Mouse (Mus musculus): ENCODE data around the gene Psmd11.
"Not testable (repeated sequence)": the region's sequence is repeated elsewhere in the genome, so short reads cannot be mapped to it uniquely, and the experiment has no call there.

Psmd11 gene

DNA sequence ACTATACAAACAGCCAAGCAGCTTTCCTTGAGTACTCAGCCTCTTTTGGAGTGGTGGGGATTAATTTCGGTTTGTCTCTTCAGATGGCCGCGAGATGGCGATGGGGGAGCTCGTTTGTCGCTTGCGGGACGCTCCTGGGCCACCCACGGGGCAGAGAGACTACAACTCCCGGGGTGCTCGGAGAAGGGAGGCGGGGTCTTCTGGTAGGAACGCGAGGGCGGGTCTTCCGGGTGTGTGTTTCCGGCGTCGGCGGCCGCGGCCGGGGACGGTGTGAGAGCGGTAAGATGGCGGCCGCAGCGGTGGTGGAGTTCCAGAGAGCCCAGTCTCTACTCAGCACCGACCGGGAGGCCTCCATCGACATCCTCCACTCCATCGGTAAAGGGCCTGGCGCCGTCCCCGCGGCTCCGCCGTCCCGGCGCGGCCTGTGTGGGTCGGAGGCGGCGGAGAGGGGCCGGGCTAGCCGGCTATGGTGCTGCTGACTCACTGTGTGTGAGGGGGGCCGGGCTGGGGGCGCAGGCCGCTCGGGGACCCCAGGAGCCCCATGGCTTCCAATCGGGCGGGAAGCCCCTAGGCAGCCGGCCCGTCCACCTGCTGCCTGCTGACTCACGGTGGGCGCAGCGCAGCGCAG lies at the start of gene Psmd11:
TSS of gene Psmd11 (plus strand) at position 235 of the 628 bp plus-strand sequence.
- DNase-seq: peak; percentile 98

DNA sequence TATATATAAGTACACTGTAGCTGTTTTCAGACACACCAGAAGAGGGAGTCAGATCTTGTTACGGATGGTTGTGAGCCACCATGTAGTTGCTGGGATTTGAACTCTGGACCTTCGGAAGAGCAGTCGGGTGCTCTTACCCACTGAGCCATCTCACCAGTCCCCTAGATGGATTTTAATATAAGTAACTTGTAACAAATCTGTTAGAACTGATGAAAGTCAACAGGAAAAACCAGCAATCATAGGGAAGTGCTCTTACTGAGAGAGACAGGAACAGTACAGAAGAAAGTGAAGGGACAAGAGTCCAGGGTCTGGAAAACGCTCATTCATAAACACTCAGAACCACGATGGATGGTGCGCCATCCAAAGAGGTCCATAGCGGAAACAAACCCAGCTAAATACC lies 49.2 kb upstream of the Psmd11 start:
- not testable (repeated sequence) for DNase-seq

DNA sequence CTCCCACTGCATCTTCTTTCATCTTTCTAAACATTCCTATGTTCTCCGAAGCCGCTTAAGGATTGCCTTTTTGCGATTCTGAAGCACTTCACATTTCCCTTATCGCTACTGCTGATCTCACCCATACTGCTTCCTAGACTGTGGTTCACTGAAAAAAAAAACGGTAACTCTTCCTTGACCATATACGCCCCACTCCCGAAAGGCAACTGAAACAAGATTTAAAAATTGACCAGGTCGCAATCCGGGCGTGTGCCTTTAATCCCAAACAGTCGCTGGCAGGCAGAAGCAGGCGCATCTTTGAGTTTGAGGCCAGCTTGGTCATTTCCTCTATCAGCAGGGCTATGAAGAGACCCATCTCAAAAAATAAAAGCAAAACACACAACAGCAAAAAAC lies 45.8 kb upstream of the Psmd11 start:
- DNase-seq: peak in 1 of 2 experiments; percentile 41

DNA sequence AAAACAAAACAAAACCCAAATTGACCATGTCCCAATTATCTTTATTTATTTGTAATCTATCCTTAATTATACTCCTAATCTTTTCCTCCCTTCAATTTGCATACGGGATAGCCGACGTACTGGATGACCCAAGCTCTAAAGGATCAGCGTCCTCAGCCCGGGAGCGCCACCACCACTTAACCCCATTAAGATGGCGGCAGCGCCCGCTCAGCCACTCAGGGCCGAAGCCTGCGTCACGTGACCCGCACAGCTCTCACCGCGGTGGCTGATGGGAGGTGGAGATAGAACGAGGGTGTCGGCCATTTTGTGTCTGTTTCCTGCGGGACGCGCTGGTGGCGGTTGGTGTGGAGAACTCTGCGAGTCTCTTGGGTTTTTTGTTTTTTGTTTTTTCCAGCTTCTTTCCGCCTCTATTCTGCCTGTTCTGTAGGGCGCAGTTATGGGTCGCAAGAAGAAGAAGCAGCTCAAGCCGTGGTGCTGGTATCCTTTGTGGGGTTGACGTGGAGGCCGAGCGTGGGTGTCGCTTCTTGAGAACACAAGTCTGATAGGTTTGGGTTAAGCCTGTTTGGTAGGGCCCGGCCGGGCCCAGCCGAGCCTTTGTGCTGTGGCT lies 45.3 kb upstream of the Psmd11 start, which contains the start of gene Zfp207:
TSS of gene Zfp207 (plus strand) at position 261 of the 607 bp plus-strand sequence.
- DNase-seq: peak; percentile 99

DNA sequence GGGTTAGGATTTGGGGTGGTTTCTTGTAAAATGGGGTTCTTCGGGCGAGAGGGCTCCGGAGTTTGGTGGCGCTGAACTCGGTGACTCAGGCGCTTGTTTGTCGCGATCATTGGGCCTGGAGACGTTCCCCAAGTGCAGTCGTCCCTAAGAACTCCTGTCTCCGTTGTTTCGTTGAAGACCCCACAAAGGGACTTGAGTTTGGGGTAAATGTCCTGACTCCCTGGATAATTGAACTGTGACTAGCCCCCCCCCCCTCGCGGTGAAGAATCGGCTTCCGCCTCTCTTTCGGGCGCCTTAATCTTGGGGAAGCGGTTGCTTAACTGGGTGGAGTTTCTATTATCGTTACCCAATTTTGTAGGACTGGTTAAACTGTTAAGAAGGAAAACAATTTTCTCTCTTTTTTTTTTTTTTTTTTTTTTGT lies 44.8 kb upstream of the Psmd11 start:
- DNase-seq: peak in 1 of 2 experiments; percentile 55

DNA sequence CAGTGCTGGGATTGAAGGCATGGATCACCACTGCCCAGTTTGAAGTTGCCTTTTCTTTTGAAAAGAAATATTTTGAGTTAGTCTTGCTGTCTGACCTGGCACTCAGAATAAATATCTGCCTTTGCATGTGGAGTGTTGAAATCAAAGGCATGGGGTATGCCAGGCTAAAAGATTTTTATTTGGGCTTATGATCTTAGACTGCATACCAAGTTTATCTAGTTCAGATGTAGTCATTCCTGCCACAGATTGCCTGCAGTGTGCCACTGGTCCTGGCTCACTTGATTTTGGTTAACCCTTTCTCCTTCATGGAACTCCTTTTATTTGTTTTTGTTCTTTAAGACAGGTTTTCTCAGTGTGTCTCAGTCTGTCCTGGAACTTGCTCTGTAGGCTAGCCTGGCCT lies 44.0 kb upstream of the Psmd11 start:
- no peak for DNase-seq

DNA sequence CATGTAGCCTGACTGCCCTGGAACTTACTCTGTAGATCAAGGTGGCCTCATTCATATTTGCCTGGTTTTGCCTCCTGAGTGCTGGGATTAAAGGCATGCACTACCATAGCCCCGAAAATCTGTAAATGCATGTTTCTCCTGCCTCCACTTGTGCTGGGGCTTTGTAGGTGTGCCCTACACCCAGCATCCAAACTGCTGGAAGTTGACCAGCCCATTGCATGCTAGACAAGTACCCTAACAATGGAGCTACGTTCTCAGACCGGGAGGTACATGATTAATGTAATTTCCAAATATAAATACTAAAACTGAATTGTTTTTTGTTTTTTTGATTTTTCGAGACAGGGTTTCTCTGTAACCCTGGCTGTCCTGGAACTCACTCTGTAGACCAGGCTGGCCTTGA lies 43.4 kb upstream of the Psmd11 start:
- DNase-seq: peak in 1 of 2 experiments; percentile 23

DNA sequence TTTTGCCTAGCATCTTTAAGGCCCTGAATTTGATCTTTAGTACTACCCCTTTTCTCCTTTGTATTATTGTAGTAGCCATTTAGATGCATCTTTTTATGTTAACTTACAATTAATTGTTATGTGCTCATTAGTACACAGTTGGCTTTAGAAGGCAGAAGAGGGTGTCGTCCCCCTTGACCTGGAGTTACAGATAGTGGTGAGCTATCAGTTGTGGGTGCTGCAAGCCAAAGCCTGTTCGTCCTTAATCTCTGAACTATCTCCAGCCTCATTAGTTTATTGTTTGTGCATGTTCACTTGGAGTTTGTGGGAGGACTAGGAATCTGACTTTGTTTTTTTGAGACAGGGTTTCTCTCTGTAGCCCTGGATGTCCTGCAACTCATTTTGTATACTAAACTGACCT lies 41.6 kb upstream of the Psmd11 start:
- no peak for DNase-seq

DNA sequence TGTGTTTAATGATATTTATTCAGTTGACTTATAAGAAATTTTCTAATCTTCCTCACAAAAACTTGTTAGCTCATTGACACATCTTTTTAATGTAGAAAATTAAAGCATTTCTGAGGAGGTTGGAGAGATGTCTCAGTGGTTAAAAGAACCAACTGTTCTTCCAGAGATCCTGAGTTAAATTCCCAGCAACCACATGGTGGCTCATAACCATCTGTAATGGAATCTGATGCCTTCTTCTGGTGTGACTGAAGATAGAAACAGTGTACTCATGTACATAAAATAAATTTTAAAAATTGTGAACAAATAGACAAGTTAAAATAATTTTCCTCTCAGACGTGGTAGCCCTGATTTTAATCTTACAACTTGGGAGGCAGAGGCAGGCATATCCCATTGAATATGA lies 38.5 kb upstream of the Psmd11 start:
- DNase-seq: no peak

DNA sequence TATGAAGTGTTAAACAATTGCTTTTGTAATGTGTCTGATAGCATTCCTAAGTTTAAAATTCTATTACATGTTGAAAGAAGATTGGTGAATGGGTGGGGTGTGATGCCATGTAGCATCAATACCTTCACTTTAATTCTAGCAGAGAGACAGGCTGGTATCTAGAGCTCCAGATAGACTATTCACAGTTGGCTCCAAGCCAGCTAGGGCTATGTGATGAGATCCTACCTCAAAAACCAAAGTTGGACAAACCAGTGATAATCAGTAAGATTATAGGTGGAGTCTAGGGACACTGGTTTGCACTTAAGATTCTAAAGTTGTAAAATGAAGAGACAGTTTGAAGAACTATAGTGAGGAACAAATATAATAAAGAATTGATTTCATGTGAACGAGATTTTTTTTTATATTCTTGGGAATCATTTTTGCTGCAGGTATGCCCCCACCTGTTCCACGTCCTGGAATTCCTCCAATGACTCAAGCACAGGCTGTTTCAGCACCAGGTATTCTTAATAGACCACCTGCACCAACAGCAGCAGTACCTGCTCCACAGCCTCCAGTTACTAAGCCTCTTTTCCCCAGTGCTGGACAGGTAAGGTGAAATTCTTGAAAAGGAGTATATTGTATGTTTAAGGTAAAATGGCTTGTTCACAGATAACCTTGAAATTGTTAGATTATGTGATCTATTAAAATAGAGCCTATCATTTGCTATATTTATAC lies 36.9 kb upstream of the Psmd11 start:
- DNase-seq: peak; percentile 26 to 38

DNA sequence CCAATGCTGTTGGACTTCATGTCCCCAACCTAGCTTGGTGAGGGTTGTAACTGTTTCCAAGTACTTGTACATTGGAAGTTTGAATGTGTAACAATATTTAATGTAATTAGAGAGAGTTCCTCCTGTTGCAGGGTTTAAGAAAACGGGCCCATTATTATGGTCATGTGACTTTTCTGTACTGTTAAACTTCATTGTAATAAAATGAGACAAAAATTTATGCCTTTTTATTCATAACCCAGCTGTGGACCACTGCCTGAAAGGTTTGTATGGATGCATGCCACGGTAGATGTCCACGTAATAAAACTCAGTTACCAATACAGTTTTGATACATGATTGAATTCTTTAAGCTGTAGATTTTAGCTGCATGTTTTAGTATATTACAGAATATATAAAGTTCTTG lies 32.5 kb upstream of the Psmd11 start:
- DNase-seq: no peak

DNA sequence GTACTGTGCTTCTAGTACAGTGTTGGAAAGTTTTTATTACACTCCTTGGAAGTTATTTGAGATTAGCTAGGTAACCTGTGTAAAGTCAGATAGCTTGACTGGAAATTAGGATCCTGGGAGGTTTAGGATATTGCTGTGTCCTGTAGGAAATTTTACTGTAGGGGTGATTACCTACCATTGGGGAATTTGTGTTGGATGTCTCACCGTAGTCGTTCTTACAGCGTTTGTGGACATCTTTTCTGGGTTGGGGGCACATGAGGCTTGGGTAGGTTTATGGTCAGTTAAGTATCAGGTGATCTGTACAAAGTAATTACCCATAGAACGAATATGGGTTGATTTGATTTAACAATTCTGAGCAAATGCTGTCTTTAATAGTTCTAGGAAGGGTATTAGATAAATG lies 31.8 kb upstream of the Psmd11 start:
- DNase-seq: no peak

DNA sequence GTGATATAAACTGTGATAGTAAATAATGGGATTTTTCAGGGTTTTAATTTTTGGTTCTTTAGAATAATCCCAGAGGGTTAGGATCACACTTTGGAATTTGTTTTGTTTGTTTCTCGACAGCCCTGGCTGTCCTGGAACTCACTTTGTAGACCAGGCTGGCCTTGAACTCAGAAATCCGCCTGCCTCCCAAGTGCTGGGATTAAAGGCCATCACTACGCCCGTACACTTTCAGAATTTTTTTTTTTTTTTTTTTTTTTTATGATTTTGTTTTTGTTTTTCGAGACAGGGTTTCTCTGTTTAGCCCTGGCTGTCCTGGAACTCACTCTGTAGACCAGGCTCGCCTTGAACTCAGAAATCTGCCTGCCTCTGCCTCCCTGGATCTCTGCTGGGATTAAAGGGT lies 20.5 kb upstream of the Psmd11 start:
- not testable (repeated sequence) for DNase-seq

DNA sequence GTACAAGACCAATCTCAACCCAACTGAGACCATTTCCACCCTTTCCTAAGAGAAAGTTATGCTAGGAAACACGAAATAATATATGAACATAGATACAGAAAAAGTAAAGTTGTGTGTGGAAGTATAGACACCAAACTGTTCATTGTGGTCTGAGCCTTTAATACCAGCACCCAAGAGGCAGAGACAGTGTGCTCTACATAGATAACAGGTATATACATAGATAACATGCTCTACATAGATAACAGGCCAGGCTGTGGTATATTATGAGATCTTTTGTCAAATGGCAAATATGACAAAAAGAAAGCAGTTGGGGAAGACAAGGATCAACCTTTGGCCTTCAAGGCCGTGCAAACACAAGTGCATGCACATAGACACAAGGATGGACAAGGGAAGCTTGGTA lies 18.0 kb upstream of the Psmd11 start:
- DNase-seq: no peak

DNA sequence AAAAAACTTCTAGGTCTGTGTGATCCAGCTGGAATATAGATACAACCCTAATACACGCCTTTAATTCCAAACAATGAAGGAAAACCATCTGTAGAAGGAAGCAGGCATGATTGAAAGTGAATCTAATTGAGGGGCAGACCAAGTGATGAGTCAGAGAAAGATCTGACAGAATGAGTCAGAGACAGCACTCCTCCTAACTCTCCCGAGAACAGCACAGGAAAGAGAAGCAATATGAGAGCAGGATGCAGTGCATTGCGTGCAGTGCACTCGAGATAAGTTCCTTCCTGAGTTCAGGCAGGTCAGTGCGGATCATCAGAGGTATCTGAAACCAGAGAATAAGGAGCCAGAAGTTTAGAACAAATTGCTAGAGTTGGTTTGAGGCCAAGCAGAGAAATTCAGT lies 11.3 kb upstream of the Psmd11 start:
- no peak for DNase-seq

DNA sequence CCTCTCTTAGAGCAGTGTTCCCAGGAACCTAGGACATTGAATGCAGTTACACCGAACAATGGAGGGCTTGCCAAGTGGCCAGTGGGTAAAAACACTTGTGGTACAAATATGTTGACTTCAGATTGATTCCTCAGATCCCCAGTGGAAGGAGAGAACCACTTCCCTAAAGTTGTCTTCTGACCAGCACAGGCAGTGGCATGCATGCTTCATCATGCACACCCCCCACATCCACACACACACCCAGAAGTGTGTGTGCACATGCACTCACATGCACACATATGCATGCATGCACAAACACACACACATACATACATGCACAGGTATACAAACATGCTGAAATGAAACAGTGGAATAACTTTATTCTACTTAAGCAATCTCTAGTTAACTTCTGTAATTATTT lies 8.7 kb upstream of the Psmd11 start:
- DNase-seq: no peak

DNA sequence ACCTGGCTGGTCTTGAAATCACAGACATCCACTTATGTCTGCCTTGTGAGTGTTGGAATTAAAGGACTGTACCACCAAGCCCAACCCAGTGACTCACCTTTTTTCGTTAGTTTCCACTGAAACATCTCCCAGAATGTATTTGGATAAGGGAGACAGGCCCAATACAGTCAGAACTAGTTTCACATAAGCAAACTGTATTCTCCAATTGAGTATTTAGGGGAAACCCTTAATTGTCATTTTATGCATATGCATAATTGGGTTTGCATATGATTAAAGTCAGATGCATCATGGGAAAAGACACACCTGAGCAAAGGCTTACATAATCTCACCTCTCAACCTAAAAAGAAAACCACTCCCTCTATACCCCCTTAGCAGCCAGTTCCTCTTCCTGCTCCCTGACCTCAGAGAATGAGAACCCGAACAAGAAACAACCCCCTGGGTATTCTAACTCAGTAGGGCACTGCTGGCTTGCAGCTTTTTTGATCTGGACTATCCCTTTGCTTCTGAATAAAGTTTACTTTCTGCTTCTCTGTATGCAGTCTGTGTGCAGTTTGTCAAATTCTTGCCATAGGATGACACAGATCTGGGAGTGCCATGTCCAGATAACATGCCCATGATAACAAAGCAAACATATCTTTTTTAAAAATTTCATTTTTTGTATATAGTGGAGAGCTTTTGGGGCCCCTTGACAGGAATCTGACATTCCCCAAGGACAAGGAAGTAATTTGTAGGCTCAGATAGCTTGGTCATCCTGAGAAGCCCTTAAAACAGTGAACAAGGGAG lies 8.0 kb upstream of the Psmd11 start:
- no peak for DNase-seq

DNA sequence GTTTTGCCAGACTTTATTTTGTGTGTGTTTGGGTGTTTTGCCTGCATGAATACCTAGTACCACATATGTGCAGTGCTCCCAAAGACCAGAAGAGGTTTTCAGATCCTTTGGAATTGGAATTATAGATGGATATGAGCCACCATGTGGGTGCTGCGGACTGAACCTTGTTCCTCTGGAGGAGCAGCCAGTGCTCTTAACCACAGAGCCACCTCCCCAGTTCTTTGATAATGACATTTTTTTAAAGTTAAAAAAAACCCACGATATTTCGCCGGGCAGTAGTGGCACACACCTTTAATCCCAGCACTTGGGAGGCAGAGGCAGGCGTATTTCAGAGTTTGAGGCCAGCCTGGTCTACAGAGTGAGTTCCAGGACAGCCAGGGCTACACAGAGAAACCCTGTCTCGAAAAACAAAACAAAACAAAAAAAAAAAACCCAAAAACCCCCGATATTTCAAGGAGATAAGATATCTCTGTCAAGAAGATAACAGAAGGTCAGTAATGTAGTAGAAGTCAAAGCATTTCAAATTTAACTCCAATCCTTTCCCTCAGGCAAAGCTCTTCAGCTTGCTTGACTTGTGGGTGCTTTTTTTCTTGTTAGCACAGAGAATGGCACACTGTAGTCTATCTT lies 6.9 kb upstream of the Psmd11 start:
- no peak for DNase-seq

DNA sequence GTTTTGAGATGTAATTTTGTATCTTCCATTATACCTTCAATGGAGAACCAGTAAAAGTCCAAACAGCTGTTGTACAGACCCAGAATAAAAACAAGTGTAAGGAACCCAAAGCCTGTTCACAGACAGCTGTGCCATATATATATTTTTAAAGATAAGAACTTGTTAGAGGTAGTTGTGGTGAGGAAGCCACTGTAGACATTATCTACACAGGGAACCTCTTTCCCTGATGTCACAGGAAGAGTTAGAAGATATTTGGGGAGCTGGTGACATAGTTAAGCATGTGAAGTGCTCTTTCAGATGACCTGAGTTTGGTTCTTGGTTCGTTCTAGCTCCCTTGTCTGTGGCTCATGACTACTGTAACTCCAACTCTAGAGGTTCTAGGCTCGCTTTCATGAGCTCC lies 3.7 kb upstream of the Psmd11 start:
- DNase-seq: no peak

DNA sequence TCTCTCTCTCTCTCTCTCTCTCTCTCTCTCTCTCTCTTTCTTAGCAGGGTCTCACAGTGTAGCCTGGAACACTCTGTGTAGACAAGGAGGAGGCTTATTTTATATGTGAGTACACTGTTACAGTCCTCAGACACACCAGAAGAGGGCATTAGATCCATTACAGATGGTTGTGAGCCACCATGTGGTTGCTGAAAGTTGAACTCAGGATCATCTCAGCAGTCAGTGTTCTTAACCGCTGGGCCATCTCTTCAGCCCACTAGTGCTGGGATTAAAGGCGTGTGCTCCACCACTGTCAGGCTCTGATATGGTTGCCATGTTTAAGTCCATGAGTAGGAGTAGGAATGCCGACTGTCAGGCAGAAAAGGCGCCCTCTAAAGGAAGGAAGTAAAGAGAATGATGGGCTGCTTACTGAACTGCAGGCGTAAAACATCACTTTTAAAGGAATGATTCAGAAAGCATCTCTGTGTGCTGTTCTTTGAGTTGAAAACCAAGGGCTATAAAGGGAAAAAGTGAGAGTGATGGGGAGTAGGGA lies 3.1 kb upstream of the Psmd11 start:
- no peak for DNase-seq

DNA sequence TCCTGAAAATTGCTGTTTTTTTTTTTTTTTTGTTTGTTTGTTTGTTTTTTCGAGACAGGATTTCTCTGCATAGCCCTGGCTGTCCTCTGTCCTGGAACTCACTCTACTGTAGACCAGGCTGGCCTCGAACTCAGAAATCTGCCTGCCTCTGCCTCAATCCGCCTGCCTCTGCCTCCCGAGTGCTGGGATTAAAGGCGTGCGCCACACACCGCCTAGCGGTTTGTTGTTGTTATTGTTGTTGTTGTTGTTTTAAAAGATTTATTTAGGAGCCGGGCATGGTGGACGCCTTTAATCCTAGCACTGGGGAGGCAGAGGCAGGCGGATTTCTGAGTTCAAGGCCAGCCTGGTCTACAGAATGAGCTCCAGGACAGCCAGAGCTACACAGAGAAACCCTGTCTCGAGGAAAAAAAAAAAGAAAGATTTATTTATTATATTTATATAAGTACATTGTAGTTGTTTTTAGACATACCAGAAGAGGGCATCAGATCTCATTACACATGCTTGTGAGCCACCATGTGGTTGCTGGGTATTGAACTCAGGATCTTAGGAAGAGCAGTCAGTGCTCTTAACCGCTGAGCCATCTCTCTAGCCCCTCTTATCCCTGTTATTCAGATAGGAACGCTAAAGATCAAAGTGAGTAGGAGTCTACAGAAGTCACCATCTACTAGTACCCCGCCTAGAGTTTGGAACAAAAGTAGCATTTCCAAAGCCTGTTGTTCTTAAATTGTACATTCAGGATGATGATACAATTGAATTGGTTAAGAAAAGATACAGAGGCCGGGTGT lies 2.2 kb upstream of the Psmd11 start:
- not testable (repeated sequence) for DNase-seq

DNA sequence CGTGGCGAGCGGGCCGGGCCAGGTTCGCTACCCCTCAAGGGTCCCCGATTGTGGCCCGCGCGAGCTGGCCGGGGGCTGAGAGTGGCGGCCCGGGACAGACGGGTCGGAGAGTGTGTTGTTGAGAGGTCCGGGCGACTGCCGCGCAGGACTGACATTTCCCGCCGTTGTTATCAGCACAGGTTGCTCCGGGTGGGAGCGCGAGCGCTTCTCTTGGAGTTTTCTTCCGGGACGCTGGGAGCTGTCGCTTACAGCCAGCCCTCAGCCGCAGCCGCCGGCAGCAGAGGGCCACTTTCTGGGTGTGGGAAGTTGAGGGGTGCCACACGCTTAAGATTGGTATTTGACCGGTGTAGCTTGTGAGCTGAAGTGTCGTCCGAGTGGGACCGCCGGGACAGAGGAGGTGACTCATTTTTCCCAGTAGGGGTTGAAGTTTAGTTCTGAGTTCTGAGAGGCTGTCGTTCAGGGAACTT lies 627 bp downstream of the Psmd11 start:
- no peak for DNase-seq
